Mouse (Mus musculus) liver, postnatal 0 days (tissue): ENCODE results near the gene Rapgef5. TPM values are rescaled to one million over a fixed set of nuclear protein-coding genes. Genes with fewer than 3 reads are reported as not detected.

Experiments
- ATAC-seq: fragments of 200-750 bp; cut with Nextera tagmentation; 2 replicates; pipeline ENCODE4 v1.8.0; 2017; ENCODE audit warnings: mild to moderate bottlenecking, moderate library complexity
- DNase-seq: peaks from one replicate; pipeline ENCODE4 v3.0.0-alpha.2; 2016
- H3K27ac ChIP-seq: fragments of 300-500 bp; sonication (generic); 2 replicates; pipeline ENCODE4 v1.5.1; 2014; ENCODE audit warnings: antibody characterized with exemption, moderate library complexity, mild to moderate bottlenecking, low read depth
- H3K27me3 ChIP-seq: fragments of 300-500 bp; sonication (generic); 2 replicates; pipeline ENCODE4 v1.6.1; 2014; ENCODE audit warnings: low read length, control low read depth, mixed read lengths; ENCODE audit not compliant: insufficient read depth
- H3K36me3 ChIP-seq: fragments of 300-500 bp; sonication (generic); replicated peaks from 2 replicates; pipeline ENCODE4 v1.6.1; 2014; ENCODE audit warnings: mild to moderate bottlenecking, control low read depth, low read length, moderate library complexity, mixed read lengths; ENCODE audit not compliant: insufficient read depth
- H3K4me1 ChIP-seq: fragments of 300-500 bp; sonication (generic); 2 replicates; pipeline ENCODE4 v1.6.1; 2014; ENCODE audit warnings: antibody characterized with exemption, mild to moderate bottlenecking, control low read depth; ENCODE audit not compliant: insufficient read depth
- H3K4me2 ChIP-seq: fragments of 300-500 bp; sonication (generic); 2 replicates; pipeline ENCODE4 v1.6.1; 2014; ENCODE audit warnings: low read depth, mild to moderate bottlenecking, low read length, moderate library complexity, mixed read lengths
- H3K4me3 ChIP-seq: fragments of 300-500 bp; sonication (generic); 2 replicates; pipeline ENCODE4 v1.5.1; 2014; ENCODE audit warnings: low read depth, low read length
- H3K9ac ChIP-seq: fragments of 300-500 bp; sonication (generic); replicated peaks from 2 replicates; pipeline ENCODE4 v1.6.1; 2014; ENCODE audit warnings: mild to moderate bottlenecking, moderate library complexity
- H3K9me3 ChIP-seq: fragments of 300-500 bp; sonication (generic); 2 replicates; pipeline ENCODE4 v1.6.1; 2016; ENCODE audit warnings: mild to moderate bottlenecking, control low read depth, low read length, mixed read lengths
- CTCF ChIP-seq: sonication (generic); IDR thresholded peaks from 2 replicates; pipeline ENCODE4 v1.5.1; 2016; ENCODE audit warnings: antibody characterized with exemption, low read depth
- EP300 ChIP-seq: IDR thresholded peaks from 2 replicates; pipeline ENCODE4 v1.6.1; 2016; ENCODE audit warnings: antibody characterized with exemption, low read depth, mild to moderate bottlenecking
- WGBS: fragments of 180-500 bp; shearing (Covaris S2); extraction: QIAGEN DNeasy Blood & Tissue Kit; methylation state at CpG from one replicate; pipeline ENCODE4 v1.1.7; 2014; ENCODE audit not compliant: insufficient replicate concordance; 5-methylcytosine and 5-hydroxymethylcytosine counted together
- polyA plus RNA-seq: library from polyadenylated mRNA; unstranded; fragments of >200 nt; fragmentation: Nextera tagmentation; extraction: Ambion mirVana; gene quantifications from 2 replicates; pipeline ENCODE4 v1.2.1, GENCODE M21; 2015

The Rapgef5 gene
- polyA plus RNA-seq, 1 experiment from 2014 or later = 2.1 TPM

DNA sequence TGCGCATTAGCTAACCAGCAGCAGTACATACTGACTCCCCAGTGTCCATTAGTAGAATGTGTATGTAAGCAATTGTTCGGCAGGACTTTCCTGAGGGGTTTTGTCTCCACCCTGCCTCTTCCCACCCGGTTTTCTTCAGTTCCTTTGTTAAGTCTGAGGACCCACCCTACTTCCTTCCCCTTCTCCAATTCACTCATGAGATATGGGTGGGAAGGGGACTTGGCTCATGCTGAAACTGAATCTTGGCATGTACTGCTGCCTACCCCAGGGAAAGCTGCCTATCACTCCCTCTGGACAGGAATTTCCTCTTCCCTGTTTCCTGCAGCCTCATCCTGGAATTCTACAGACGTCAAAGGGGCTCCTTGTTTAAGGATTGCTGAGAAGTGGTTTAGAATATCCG, 147.4 kb downstream of the Rapgef5 start:
- Histone ChIP-seq H3K4me3 (no peak overlapping the region), H3K4me2 (no peak overlapping the region), H3K27me3 (no peaks in the 10 kb centered on the region), H3K36me3 (no peaks in the 10 kb centered on the region), H3K9me3 (no peaks in the 10 kb centered on the region), H3K4me1 (no peaks in the 10 kb centered on the region), H3K9ac (no peak overlapping the region), H3K27ac (no peak overlapping the region)
- DNase-seq (no peak), ATAC-seq (peak; percentile 55)
- 46% methylated on average over 5 of the region's 5 CpGs for WGBS
- no peak for TF ChIP-seq CTCF
- peak; percentile 66 for TF ChIP-seq EP300

DNA sequence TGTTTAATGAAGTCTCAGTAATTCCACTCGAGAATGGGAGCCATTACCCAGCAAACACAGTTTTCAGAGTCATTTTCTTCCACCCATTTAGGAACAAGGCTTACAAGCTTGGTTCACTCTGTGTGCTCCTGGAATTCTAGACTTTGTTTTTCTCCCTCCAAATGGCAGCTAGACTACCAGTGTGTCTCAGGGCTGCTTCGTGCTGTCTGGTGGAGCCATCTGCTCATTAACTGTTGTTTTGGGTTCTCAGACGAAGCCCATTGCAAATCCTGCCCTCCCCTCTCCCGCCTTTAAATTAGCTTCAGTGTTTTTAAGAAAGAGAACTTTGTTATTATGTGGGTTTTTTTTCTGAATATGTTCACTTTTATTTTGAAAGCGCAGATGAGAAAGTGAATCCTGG, 148.4 kb downstream of the Rapgef5 start:
- Histone ChIP-seq H3K27me3 (no peaks in the 10 kb centered on the region), H3K27ac (no peak overlapping the region), H3K36me3 (no peaks in the 10 kb centered on the region), H3K9ac (no peak overlapping the region), H3K4me2 (no peak overlapping the region), H3K9me3 (no peaks in the 10 kb centered on the region), H3K4me3 (no peak overlapping the region), H3K4me1 (no peaks in the 10 kb centered on the region)
- WGBS = 73% methylated on average over 5 of the region's 5 CpGs
- no peak for ATAC-seq
- no peak for TF ChIP-seq EP300
- no peak for TF ChIP-seq CTCF
- DNase-seq = no peak

DNA sequence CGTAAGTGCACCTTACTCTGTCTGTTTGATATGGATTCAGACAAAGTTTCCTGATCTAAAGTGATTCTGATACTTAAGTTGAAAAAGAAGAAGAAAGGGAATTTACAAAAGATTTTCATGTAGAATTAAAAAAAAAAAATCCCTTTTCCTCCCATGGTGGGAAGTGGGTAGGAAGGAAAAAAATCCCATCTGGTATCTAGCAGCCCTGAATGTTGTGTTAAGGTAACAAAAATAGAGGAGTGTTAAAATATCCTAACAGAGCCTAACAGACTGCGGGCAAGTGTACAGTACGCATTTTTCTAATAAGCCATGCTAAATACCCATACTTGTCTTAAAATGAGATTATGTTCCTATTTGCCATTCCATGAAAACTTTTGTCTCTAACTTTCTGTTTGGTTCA, 150.1 kb downstream of the Rapgef5 start:
- no peak overlapping the region for H3K4me3 ChIP-seq
- no peak overlapping the region for H3K9ac ChIP-seq
- no peak for TF ChIP-seq CTCF
- no peaks in the 10 kb centered on the region for H3K4me1 ChIP-seq
- H3K9me3 ChIP-seq = no peaks in the 10 kb centered on the region
- H3K27ac ChIP-seq = no peak overlapping the region
- 90% methylated on average over 3 of the region's 3 CpGs for WGBS
- no peaks in the 10 kb centered on the region for H3K36me3 ChIP-seq
- no peak overlapping the region for H3K4me2 ChIP-seq
- H3K27me3 ChIP-seq = no peaks in the 10 kb centered on the region
- ATAC-seq = no peak
- no peak for DNase-seq

DNA sequence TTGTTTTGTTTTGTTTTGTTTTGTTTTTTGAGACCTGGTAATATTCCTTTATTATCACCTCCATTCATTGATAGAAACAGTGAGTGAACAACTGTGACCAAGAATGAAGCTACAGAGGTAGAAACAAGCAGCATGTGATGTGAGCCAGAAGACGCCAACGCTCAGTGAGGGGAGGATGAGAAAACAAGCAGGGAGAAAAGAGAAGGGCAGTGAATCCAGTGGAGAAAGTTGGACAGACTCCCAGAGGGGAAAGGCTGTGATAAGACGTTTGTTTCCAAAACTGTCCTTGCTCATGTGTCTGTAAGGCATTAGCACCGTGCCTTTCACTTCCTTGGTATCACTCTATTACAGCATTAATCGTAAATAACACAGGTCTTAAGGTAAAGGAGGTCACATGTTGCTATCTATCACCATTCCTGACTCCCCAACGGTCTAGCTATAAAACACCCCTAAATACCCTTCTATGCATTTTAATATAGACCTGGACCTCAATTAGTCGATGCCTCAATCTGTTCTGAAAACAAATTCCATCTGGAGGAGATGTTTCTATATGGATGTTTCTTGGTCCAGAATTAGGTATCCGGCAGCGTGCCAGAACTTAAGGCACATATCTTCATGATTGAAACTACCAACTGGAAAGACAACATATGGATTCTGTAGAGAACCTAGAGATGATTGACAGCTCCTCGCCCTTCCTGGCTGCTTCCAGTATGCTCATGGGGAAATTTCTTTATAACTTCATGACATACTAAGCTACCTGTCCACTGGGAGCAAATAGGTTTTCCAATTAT, 153.5 kb downstream of the Rapgef5 start:
- ATAC-seq (no peak), DNase-seq (no peak)
- no peaks in the 10 kb centered on the region for H3K9me3 ChIP-seq
- H3K4me2 ChIP-seq = no peak overlapping the region
- no peaks in the 10 kb centered on the region for H3K4me1 ChIP-seq
- no peak overlapping the region for H3K4me3 ChIP-seq
- no peaks in the 10 kb centered on the region for H3K27me3 ChIP-seq
- no peak overlapping the region for H3K27ac ChIP-seq
- H3K36me3 ChIP-seq = no peaks in the 10 kb centered on the region
- no peak overlapping the region for H3K9ac ChIP-seq
- no peak for TF ChIP-seq CTCF
- TF ChIP-seq EP300 = no peak
- WGBS = 70% methylated on average over 10 of the region's 10 CpGs

DNA sequence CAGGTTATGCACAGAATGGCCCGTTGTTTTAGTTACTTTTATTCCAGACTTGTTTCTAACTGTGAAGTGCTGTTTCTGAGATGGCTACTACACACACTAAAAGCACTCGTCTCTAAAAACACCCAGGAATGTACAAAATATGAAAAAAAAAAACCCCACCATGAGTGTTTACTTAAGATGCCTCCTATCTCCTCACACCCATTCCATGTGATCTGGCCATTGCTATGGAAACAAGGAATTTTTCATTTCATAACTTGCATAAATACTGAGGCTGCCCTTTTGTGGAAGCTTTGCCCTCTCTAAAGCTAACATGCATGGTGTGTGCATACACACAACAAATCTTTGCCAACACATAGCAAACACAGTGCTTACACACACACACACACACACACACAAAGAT, 156.9 kb downstream of the Rapgef5 start:
- Histone ChIP-seq H3K9ac (no peak overlapping the region), H3K4me1 (no peaks in the 10 kb centered on the region), H3K27ac (no peak overlapping the region), H3K4me2 (no peak overlapping the region), H3K27me3 (no peaks in the 10 kb centered on the region), H3K36me3 (no peaks in the 10 kb centered on the region), H3K9me3 (no peaks in the 10 kb centered on the region), H3K4me3 (no peak overlapping the region)
- TF ChIP-seq CTCF (no peak), EP300 (no peak)
- ATAC-seq (no peak), DNase-seq (no peak)
- 61% methylated on average over 2 of the region's 2 CpGs for WGBS

DNA sequence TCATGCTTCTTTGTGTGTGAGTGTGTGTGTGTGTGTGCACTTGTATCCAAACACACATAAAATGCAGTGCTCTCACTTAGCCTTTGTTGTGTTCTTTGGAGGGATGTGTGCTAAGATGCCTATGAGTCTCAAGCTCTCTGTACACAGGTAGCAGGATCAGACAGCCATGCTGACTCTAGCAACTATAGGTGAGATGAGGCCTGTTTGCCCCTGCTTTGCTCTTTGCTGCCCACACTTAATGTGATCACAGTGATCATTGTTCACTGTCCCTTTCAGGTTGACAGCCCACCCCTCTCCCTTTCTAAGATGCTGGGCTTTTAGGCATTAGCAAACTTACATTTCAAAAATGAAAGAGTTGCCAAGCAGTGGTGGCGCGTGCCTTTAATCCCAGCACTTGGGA, 158.2 kb downstream of the Rapgef5 start:
- ATAC-seq (no peak), DNase-seq (no peak)
- no peak overlapping the region for H3K27ac ChIP-seq
- TF ChIP-seq EP300 (no peak), CTCF (no peak)
- no peak overlapping the region for H3K9ac ChIP-seq
- WGBS = 90% methylated on average over 2 of the region's 2 CpGs
- H3K4me2 ChIP-seq = no peak overlapping the region
- H3K27me3 ChIP-seq = no peaks in the 10 kb centered on the region
- no peak overlapping the region for H3K4me3 ChIP-seq
- no peaks in the 10 kb centered on the region for H3K4me1 ChIP-seq
- no peaks in the 10 kb centered on the region for H3K9me3 ChIP-seq
- H3K36me3 ChIP-seq = no peaks in the 10 kb centered on the region

DNA sequence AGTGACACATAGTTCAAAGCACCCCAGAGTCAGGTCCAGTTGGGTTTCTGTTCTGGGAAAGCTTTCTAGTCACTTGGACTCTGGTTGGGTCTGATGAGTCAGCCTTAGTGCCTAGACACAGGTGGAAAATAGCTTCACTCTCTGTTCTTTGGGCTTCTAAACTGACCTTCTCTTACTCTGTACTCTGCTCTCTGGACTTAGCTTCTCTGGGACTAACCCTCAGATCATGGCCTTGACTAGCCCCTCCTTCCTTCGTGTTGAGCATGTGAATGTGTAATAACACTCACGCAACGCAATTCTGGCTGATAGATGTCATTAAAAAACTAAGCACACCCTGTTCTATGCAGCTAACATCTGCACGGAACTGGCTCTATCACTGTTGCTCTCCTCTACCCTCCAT, 160.0 kb downstream of the Rapgef5 start:
- Histone ChIP-seq H3K4me3 (no peak overlapping the region), H3K4me2 (no peak overlapping the region), H3K9ac (no peak overlapping the region), H3K4me1 (no peaks in the 10 kb centered on the region), H3K27ac (no peak overlapping the region), H3K36me3 (no peaks in the 10 kb centered on the region), H3K27me3 (no peaks in the 10 kb centered on the region), H3K9me3 (no peaks in the 10 kb centered on the region)
- ATAC-seq (no peak), DNase-seq (no peak)
- WGBS = 75% methylated on average over 4 of the region's 4 CpGs
- TF ChIP-seq CTCF (no peak), EP300 (no peak)
